Mouse (Mus musculus): ENCODE results near the gene Pitpna. TPM values are rescaled to one million over a fixed set of nuclear protein-coding genes. Genes with fewer than 3 reads are reported as not detected.

Gene Pitpna
- total and polyA plus RNA-seq, 3 experiments: 67.8 to 709 (median 194) TPM

DNA sequence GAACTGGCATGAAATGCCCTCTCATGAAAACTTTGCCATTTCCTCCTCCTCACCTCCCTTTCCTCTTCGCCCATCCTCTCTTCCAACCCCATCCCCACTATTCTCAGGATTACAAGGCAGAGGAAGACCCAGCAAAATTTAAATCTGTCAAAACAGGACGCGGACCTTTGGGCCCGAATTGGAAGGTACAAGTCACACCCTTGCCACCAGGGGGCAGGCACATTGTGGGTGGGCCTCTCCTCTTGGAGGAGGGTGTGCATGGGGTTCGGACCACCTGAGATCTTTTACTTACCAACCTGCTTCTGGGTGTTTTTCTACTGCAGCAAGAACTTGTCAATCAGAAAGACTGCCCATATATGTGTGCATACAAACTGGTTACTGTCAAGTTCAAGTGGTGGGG lies 31.2 kb downstream of the Pitpna start:
- no peak overlapping the region for H3K9ac ChIP-seq (ENCODE audit: control insufficient read depth, low read depth, low read length, poor library complexity, severe bottlenecking)
- no peak overlapping the region for H3K27ac ChIP-seq (ENCODE audit: control insufficient read depth, low read depth, low read length)
- DNase-seq (ENCODE audit: low read depth, low spot score): peak; percentile 51
- peaks cover 15 to 17% of the 10 kb centered on the region in 2 experiments for H3K4me1 ChIP-seq (ENCODE audit: control insufficient read depth in 1 of 2, insufficient read depth in 2 of 2, low read length in 2 of 2)
- H3K36me3 ChIP-seq (ENCODE audit: control insufficient read depth in 1 of 2, insufficient read depth in 2 of 2, low read length in 2 of 2): peaks cover 12 to 20% of the 10 kb centered on the region in 2 experiments
- H3K27me3 ChIP-seq (ENCODE audit: control insufficient read depth in 1 of 2, insufficient read depth in 2 of 2, low read length in 2 of 2): no peaks in the 10 kb centered on the region
- TF ChIP-seq SMC3 (IDR thresholded peaks at IDR 0.05; ENCODE audit: low read depth, low read length): peak; percentile 44; the same call in 1 of the 2 replicates
- TF ChIP-seq ZC3H11A (IDR thresholded peaks at IDR 0.05; ENCODE audit: low read depth, low read length): no peak
- TF ChIP-seq HCFC1 (IDR thresholded peaks at IDR 0.05; ENCODE audit: low read depth, low read length): no peak
- TF ChIP-seq CTCF (IDR thresholded peaks at IDR 0.05 in 2 of 3, conservative IDR thresholded peaks at IDR 0.05 in 1 of 3; ENCODE audit: control insufficient read depth in 1 of 3, insufficient read depth in 1 of 3, low read depth in 2 of 3, low read length in 3 of 3, poor library complexity in 1 of 3, severe bottlenecking in 1 of 3): peak; percentile 53 to 76 (median 61)
- TF ChIP-seq ZKSCAN1 (IDR thresholded peaks at IDR 0.05; ENCODE audit: low read depth, low read length): no peak
- H3K79me2 ChIP-seq (ENCODE audit: control insufficient read depth, insufficient read depth, low read length, poor library complexity): no peaks in the 10 kb centered on the region
- H3K9me3 ChIP-seq (replicated peaks; ENCODE audit: insufficient read depth, low read length): no peaks in the 10 kb centered on the region
- H3K4me3 ChIP-seq (ENCODE audit: control insufficient read depth in 1 of 2, insufficient read depth in 1 of 2, low read depth in 2 of 2, low read length in 2 of 2): no peak overlapping the region

DNA sequence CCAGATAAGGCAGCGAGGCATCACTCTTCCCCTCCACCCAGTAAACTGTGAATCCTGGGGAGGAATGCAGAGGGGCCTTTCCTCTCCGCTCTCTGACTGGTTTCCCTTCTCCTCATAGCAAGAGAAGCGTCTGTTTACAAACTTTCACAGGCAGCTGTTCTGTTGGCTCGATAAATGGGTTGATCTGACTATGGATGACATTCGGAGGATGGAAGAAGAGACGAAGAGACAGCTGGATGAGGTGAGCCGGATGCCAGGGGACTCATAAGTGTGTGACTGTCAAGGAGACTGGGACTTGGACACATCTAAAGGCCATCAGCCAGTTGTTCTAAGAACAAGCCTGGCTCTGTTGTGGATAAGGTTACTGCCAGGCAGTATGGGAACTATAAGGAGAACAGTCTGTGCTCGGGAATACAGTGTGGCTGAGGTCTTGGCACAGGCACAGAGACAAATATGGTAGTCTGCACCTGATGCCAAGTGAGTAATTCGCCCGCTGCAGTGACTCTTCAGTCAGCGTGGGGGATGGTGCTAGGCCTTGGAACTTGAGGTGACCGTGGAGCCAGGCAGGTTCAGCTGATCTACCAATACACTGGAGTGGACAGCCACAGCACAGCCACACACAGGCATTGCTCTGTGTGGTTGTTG lies 32.4 kb downstream of the Pitpna start:
- H3K9me3 ChIP-seq (replicated peaks; ENCODE audit: insufficient read depth, low read length): no peaks in the 10 kb centered on the region
- no peak overlapping the region for H3K4me3 ChIP-seq (ENCODE audit: control insufficient read depth in 1 of 2, insufficient read depth in 1 of 2, low read depth in 2 of 2, low read length in 2 of 2)
- DNase-seq (ENCODE audit: low read depth, low spot score): no peak
- TF ChIP-seq GABPA (IDR thresholded peaks at IDR 0.05; ENCODE audit: low read depth, low read length): no peak
- no peak for TF ChIP-seq POLR2A (IDR thresholded peaks at IDR 0.05; ENCODE audit: control insufficient read depth in 1 of 2, insufficient read depth in 1 of 2, low read depth in 1 of 2, low read length in 2 of 2, poor library complexity in 1 of 2)
- TF ChIP-seq ETS1 (IDR thresholded peaks at IDR 0.05; ENCODE audit: low read depth, low read length): no peak
- no peaks in the 10 kb centered on the region for H3K27me3 ChIP-seq (ENCODE audit: control insufficient read depth in 1 of 2, insufficient read depth in 2 of 2, low read length in 2 of 2)
- H3K4me1 ChIP-seq (ENCODE audit: control insufficient read depth in 1 of 2, insufficient read depth in 2 of 2, low read length in 2 of 2): peaks cover 20 to 25% of the 10 kb centered on the region in 2 experiments
- peaks cover 11 to 27% of the 10 kb centered on the region in 2 experiments for H3K36me3 ChIP-seq (ENCODE audit: control insufficient read depth in 1 of 2, insufficient read depth in 2 of 2, low read length in 2 of 2)
- no peak overlapping the region for H3K27ac ChIP-seq (ENCODE audit: control insufficient read depth, low read depth, low read length)
- no peak overlapping the region for H3K9ac ChIP-seq (ENCODE audit: control insufficient read depth, low read depth, low read length, poor library complexity, severe bottlenecking)
- H3K79me2 ChIP-seq (ENCODE audit: control insufficient read depth, insufficient read depth, low read length, poor library complexity): no peaks in the 10 kb centered on the region; the same call in 1 of the 2 replicates

DNA sequence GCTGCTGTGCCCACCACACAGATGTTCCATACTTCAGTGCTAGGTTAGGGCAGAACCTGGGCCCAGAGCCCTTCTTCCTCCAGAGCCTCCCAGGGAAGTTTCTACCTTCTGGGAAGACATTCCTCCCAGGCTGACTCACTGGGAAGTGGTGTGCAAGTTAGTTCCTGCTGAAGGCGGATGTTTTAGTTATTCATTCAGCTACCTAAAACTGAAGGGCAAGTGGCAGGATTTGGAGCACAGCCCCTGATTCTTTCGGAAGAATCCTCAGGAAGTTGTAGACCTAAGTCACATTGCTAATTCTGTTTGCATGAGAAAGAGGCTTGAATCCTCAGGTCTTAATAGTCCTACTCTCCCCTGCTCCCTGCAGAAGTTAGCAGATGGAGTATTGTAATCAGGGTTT lies 33.5 kb downstream of the Pitpna start:
- Histone ChIP-seq H3K27ac (ENCODE audit: control insufficient read depth, low read depth, low read length) (no peak overlapping the region), H3K4me1 (ENCODE audit: control insufficient read depth in 1 of 2, insufficient read depth in 2 of 2, low read length in 2 of 2) (peaks cover 20 to 25% of the 10 kb centered on the region in 2 experiments), H3K9ac (ENCODE audit: control insufficient read depth, low read depth, low read length, poor library complexity, severe bottlenecking) (no peak overlapping the region), H3K36me3 (ENCODE audit: control insufficient read depth in 1 of 2, insufficient read depth in 2 of 2, low read length in 2 of 2) (peaks cover 11 to 27% of the 10 kb centered on the region in 2 experiments), H3K4me3 (ENCODE audit: control insufficient read depth in 1 of 2, insufficient read depth in 1 of 2, low read depth in 2 of 2, low read length in 2 of 2) (no peak overlapping the region), H3K9me3 (replicated peaks; ENCODE audit: insufficient read depth, low read length) (no peaks in the 10 kb centered on the region), H3K79me2 (ENCODE audit: control insufficient read depth, insufficient read depth, low read length, poor library complexity) (no peaks in the 10 kb centered on the region; the same call in 1 of the 2 replicates), H3K27me3 (ENCODE audit: control insufficient read depth in 1 of 2, insufficient read depth in 2 of 2, low read length in 2 of 2) (no peaks in the 10 kb centered on the region)
- no peak for DNase-seq (ENCODE audit: low read depth, low spot score)
- TF ChIP-seq E2F4 (IDR thresholded peaks at IDR 0.05; ENCODE audit: borderline replicate concordance, low read depth, low read length) (no peak), ZKSCAN1 (IDR thresholded peaks at IDR 0.05; ENCODE audit: low read depth, low read length) (no peak), CTCF (IDR thresholded peaks at IDR 0.05 in 2 of 3, conservative IDR thresholded peaks at IDR 0.05 in 1 of 3; ENCODE audit: control insufficient read depth in 1 of 3, insufficient read depth in 1 of 3, low read depth in 2 of 3, low read length in 3 of 3, poor library complexity in 1 of 3, severe bottlenecking in 1 of 3) (no peak), MXI1 (IDR thresholded peaks at IDR 0.05; ENCODE audit: low read depth, low read length) (no peak), ETS1 (IDR thresholded peaks at IDR 0.05; ENCODE audit: low read depth, low read length) (no peak), KAT2A (conservative IDR thresholded peaks at IDR 0.05; ENCODE audit: low read depth, low read length) (no peak), GABPA (IDR thresholded peaks at IDR 0.05; ENCODE audit: low read depth, low read length) (no peak), JUND (IDR thresholded peaks at IDR 0.05; ENCODE audit: low read depth, low read length) (no peak), SMC3 (IDR thresholded peaks at IDR 0.05; ENCODE audit: low read depth, low read length) (no peak)

Measured in MEL (cell line).